Mouse (Mus musculus) layer of hippocampus, adult 9-10 months (tissue): ENCODE results near the gene Acot3.
"Not testable (repeated sequence)": the region's sequence is repeated elsewhere in the genome, so short reads cannot be mapped to it uniquely, and the experiment has no call there.

ENCODE experiments used
- DNase-seq: peaks from one replicate; pipeline ENCODE4 v3.0.0; 2022; ENCODE audit warnings: low spot score

Gene Acot3

DNA sequence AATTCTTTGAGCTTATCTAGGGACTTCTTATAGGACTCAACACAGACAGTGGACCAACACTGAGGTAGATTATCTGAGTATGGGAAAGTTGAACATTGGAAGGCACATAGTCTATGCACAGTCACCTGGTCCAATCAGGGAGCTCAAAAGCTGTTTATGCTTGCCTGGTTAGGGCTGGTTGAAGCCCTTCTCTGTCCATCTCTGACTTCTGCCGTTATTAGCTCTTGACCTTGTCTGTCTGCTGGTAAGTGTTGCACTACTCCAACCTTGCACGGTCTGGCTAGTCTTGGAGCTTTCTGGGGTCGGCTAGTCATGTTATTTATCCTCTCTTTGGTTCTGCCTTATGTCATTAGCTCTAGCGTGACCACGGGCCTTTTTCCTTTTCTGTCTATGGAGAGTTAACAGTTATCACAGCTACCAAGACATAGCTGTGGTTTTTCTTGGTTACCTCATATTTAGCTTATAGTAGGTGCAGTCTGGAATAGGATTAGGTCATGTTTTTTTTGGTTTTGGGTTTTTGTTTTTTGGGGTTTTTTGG is at the start of gene Acot3:
TSS of gene Acot3 (plus strand) at position 208 of the 538 bp plus-strand sequence.
- no peak for DNase-seq

DNA sequence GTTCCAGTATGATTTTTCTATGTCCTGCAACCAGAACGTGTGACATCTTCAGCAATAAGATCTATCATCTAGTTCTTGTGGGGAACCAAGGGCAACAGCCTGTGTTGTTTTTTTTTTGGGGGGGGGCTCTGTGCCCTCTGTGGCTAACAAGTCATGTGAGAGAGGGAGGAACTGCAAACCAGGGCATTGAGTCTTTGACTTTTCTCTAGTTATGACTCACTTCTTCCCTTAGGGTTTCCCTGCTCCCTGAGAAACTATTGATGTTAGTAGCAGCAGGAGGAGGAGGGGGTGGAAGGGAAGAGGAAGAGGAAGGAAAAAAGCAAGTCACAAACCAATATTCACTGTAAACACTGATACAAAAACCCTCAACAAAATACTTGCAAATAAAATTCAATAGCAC is 48.1 kb upstream of the Acot3 start:
- no peak for DNase-seq

DNA sequence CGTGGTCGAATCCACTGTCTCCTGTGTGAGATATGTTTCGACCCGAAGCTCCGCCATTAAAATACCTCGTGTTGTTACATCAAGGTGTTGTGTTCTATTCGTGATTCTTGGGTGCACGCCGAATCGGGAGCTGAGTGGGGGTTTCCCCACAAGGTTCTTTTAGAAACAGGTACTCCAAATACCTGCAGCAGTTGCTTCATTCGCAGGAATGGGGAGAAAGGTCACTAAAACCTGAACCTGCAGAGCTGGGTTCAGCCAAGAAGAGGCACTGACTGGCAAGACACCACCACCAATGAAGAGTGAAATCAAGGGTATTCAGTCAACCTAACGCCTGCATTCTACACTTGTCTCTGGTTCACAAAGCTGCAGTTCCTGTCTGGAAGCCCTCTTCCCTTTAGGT is 43.7 kb upstream of the Acot3 start:
- DNase-seq, result no peak

DNA sequence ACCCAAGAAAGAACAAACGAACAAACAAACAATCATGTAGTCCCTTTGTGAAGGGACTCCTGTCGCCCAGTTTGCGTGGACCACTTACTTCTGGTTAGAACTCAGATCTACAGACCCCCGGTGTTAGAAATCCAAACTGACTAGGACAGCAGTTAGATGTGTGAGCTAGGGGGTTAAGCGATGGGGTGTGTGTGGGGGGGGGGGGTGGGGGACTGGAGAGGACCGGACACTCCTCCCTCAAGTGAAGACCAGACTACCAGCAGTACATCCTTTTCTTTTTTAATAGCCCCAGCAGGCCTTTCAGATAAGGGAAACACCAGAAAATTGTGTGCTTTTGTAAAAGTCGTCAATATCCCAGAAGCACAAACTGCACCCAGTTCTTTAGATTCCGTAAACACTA is 43.2 kb upstream of the Acot3 start:
- DNase-seq, result no peak

DNA sequence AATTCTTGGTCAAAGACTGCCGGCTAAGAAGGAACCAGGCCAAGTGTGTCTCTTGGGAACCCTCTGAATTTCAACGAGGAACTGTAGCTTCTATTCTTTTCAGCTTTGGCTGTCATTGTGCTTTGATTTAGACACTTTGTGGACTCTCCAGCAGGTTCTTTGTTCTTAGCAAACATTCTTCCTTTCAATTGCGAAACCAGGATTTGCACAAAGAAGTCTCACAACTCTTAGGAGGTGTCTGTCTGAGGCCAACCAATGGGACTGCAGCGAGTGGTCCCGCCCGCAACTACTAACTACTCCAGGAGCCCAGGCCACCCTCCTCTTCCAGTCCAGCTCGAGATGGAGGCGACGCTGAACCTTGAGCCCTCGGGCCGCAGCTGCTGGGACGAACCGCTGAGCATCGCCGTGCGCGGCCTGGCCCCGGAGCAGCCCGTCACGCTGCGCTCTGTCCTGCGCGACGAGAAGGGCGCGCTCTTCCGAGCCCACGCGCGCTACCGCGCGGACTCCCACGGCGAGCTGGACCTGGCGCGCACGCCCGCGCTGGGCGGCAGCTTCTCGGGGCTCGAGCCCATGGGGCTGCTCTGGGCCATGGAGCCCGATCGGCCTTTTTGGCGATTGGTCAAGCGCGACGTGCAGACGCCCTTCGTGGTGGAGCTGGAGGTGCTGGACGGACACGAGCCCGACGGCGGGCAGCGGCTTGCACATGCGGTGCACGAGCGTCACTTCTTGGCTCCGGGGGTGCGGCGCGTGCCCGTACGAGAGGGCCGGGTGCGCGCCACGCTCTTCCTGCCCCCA is 42.6 kb upstream of the Acot3 start, which contains the start of gene Acot1:
TSS of gene Acot1 (plus strand) at position 320 of the 795 bp plus-strand sequence.
- DNase-seq, result not testable (repeated sequence)

DNA sequence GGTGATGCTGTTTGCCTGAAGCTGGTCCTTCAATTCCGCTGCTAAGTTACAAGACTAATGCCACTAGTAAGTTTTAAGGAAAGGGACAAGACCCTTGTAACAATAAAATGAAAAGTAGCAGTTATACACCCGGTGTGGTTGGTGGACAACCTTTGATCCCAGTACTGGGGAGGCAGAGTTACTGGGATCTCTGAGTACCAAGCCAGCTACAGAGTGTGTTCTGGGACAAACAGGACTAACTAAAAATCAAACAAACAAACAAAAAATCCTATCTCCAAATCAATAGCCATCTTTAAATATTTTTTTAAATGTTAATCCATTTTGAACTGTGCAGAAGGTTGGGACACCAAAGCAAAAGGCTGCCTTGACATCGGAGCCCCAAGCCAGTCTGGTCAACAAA is 41.7 kb upstream of the Acot3 start:
- DNase-seq, result no peak

DNA sequence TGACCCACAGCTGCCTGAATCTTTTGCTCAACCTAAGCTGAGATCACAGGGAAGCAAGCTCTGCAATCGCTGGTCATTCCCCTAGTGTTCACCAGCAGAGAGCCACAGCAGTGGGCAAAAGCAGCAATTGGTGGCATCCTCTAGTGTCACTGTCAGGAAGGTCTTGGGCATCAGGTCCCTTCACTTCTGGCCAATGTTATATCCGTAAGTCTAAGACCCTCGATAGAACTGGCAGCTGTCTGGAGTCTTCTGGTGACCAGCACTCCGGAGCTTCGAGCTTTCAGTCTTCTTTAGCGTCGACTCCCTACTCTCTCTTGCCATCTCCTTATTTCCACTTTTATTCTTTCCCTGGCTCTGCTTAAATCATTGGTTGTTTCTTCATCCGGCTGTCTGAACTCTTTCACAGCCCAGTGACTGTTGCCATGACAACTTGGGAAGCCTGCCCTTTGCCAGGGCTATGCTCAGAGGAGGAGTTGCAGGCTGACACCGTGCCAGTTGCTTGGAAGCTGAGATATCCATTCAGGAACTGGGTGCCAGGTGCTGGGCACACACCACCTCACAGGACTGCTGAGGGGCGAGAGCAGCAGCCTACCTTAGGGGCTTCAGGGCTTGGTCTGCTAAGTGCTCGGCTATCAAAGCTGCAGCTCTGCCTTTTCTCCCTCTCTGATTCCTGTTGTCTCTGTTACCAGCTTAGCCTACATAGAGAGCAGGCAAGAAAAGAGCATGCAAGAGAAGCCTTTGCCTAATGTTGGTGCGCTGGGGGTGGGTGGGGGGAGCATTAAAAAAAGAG is 40.5 kb upstream of the Acot3 start:
- DNase-seq, result no peak

DNA sequence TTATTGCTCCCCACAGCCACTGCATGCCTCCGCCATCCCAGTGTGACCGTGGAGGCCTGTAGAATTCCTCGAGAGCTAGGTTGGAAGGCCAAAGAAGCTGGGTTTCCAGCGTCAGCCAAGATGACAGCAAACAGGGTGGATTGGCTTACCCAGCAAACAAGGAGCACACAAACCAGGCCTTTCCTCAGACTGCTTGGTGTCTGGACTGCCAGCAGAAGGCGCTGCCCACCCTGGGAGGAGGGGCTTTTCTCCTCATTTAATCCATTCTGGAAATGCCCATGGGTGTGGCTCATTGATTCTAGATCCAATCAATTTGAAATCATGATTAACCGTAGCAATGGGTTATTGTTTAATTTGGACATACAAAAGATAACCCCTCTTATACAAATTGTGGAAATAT is 38.8 kb upstream of the Acot3 start:
- no peak for DNase-seq

DNA sequence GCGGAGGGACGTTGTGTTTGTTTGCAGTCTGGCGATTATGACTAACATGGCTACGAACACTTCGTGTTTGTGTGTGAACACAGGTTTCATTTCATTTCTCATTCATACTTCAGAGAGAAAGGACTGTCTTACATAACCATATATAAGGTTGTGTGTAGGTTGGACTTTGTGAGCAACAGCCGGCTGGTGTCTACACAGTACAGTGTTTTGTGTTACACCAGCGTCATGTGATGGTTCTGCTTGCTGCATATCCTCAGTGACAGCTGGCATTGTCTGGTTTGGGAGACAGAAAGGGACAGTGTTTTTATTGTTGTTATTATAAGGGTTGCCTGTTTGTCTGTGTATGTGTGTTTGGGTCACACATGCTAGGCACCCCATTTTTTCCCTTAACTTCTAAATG is 38.2 kb upstream of the Acot3 start:
- no peak for DNase-seq

DNA sequence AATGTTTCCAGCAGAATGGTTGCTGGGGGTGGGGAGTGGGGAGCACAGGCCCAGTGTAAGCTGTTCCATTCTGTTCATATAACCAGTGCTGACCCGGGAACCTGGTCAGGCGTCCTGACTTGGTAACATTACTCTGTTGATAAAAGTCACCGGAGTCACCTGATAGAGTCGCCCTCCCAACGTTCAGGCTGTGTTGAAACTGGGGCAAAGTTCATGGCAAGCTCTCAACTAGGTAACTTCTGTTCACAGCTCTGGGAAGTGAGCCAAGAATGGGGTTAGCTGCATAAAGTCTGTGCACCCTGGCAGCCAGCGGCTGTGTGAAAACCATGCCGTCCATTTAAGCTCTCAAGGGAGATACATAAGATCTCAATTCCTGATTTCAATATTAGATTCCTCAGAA is 31.4 kb upstream of the Acot3 start:
- DNase-seq, result not testable (repeated sequence)

DNA sequence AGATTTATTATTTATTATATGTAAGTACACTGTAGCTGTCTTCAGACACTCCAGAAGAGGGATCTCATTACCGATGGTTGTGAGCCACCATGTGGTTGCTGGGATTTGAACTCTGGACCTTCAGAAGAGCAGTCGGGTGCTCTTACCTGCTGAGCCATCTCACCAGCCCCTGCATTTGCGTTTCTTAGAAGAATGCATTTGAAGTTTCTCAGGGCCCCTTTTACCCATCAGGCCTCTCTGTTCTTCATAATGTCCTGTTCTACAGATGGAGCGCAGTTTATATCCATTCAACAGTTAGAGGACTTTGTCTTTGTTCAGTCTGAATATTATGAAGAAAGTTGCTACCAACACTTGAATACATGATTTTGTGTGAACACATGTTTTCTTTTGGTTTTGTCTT is 29.7 kb upstream of the Acot3 start:
- DNase-seq, result not testable (repeated sequence)

DNA sequence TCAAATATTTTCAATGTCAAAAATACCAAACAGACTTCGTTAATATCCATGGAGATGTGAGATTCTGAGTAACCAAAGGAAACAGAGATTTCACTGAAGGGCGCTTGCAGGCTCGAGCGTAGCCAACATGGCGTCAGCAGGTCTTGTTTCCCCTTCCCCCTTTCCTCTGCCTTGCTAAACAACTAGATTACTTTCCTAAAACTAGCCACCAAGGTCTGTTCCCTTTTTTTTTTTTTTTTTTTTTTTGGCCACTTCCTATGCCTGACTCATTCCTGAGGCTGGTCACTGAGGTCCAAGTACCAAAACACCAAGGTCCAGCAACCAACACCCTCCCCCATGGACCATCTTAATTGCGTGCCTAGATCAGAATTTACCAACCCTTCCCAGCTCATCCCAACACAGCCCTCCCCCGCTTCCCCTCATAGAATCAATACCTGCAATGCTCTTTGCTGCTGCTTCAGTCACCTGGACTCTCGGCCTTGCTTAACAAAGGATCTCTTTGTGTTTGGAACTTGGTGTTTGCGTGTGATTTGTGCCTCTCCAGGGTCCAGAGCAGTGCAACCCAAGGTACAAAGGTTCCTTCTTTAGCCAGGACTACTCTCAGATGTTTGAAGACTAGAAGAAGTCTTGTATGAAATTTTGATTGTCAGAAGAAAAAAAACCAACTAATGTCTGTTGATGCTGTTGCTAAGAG is 28.7 kb upstream of the Acot3 start:
- no peak for DNase-seq

DNA sequence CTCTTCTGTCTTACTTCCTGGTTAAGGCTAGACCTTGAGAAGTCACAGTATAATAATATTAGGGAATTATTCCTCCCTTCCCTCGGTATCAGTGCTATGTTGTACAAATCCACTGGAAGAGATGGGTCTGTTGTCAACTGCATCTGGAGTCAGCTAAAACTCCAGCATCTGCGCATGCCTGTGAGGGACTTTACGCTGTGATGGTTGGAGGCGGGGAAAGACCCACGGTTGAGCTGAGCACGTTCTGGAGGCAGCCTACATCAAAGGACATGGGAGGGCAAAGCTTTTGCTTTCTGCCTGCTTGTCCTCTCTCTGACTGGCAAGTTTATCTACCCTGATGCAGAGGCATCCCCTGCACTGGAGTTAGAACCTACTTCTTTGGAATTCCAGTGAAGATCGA is 26.1 kb upstream of the Acot3 start:
- no peak for DNase-seq

DNA sequence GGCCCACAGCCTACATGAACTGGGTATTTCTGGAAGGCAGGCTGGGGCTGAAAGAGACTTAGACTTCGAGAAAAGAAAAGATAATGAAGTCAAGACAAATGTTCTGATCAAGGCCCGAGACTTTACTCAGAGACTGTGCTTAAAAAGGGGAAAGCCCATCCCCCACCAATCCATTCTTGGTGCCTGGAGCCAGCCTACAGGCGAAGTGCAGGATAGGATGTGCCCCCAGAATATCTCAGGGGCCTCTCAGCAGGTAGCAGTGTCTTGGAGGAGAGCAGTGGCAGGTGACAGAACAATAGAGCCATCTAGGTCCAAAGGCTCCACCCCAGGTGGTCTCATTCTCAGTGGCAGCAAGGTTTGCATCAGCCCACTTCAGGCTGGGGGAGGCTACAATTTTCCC is 23.6 kb upstream of the Acot3 start:
- not testable (repeated sequence) for DNase-seq

DNA sequence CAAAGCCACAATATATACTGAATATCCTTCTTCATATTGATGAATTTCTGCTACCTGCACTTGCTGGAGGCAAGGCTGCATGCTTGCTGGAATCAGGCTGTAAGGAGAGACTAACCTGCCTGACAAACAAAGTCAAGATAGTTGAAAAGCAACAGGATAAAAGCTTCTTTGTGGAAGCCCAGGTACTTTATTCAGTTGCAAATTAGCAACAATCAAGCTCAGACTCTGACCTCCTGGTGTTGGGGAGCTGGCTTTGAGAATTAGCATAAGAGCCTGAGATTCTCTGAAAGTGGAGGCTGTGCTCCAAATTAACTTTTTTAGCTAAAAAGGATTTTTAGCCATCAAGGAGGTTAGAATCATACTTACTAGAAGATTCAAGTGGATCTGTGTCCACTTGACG is 22.9 kb upstream of the Acot3 start:
- not testable (repeated sequence) for DNase-seq

DNA sequence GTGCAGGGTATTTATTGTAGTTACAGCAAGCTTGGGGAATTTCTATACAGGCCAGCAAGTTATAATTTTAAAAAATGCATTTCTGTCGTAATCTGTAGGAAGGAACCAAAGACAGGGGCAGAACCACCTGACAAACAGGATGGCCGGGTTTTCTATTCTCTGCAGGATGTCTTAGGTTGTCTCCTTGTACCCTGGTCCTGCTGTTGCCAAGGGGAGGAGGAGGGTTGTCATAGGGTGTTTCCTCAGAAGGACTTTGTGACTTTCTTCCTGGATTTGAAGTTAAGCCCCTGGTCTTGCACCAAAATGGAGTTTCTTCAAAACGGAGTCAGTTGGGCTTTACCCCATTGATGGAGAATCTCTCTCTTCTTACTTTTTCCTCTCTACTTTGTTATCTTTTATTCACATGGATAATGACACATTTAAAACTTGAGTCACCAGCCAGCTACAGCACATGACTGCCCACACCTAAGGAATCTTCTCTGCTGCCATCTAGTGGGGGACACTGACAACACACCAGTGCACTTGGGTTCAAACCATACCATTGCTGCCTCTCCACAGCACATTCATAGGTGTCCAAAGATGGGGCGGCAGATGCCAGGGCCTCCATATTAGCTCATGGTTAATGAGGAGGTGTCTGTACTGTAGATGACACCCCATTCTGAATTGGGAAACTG is 21.1 kb upstream of the Acot3 start:
- DNase-seq, result peak; percentile 91

DNA sequence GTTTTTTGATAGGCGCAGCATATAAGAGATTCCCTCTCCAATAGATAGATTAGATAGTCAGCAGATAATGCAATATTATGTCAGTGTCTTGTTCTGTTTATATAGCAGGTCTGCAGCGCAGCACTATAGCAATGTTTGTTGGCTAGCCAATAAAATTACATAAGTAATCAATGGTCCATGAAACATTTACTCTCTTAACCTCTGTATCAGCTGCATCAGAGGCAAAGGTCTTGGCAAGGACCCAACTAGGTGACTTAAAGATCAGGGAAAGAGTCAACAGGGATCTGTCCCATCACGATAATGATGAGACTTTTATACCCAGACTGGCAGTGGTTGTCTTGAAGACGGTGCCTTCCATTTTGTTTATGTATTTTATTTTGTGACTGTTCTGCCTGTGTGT is 19.1 kb upstream of the Acot3 start:
- no peak for DNase-seq

DNA sequence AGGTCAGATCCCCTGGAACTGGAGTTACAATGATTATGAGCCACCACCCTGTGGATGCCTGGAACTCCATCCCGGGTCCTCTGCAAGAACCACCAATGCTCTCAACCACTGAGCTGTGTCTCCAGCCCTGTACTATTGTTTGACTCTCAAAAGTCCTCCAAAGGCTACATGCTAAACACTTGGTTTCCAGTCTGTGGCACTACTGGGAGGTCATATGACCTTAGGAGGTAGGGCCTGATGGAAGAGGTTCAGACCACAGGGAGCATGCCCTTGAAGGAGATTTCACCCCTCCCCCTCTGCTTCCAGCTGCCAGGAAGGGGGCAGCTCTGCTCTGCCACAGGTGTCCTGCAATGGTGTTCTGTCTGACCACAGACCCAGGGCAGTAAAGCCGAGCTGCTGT is 18.6 kb upstream of the Acot3 start:
- DNase-seq, result not testable (repeated sequence)

DNA sequence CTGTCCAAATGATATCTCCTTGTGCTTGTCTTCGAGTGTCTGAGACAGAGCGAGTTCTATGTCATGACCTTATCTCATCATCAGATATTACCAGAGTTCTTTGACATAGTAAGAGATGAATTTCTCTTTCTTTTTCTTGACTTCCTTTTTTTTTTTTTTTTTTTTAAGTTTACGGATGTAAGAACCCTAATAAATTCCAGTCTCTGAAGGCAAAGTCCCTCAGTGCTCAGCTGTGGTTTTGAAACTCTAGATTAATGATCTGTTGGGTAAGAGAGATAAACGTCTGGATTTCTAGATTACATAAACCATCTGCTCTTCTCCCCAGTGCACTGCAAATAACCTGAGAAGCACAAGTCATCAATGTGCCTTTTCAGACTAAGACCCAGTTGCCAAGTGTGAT is 17.8 kb upstream of the Acot3 start:
- no peak for DNase-seq

DNA sequence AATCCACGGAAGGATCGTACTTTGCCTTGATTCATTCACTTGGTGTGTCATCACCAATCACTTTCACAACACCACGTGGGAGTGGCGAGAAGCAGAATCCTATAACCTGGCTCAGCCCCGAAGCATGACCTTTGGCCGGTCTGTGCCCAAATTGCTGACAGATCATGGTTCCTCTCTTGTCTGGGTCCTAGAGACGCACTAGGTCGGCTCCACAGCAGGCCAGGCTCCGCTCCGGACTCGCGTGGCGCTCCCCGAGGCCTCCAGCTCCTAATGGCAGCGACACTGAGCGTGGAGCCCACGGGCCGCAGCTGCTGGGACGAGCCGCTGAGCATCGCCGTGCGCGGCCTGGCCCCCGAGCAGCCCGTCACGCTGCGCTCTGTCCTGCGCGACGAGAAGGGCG is 13.7 kb upstream of the Acot3 start, which contains the start of gene Acot4:
TSS of gene Acot4 (plus strand) at position 139 of the 400 bp plus-strand sequence.
- not testable (repeated sequence) for DNase-seq

DNA sequence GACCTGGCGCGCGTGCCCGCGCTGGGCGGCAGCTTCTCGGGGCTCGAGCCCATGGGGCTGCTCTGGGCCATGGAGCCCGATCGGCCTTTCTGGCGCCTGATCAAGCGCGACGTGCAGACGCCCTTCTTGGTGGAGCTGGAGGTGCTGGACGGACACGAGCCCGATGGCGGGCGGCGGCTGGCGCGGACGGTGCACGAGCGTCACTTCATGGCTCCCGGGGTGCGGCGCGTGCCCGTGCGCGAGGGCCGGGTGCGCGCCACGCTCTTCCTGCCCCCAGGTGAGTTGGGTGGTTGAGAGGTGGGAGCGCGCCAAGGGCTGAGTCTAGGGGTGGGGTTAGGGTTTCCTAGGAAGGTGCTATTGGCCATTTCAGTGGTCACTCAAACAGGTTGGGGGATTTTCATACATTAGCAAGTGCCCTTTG is 13.2 kb upstream of the Acot3 start, which contains the start of gene Gm49366:
TSS of gene Gm49366 (plus strand) at position 245 of the 421 bp plus-strand sequence.
- DNase-seq, result not testable (repeated sequence)

DNA sequence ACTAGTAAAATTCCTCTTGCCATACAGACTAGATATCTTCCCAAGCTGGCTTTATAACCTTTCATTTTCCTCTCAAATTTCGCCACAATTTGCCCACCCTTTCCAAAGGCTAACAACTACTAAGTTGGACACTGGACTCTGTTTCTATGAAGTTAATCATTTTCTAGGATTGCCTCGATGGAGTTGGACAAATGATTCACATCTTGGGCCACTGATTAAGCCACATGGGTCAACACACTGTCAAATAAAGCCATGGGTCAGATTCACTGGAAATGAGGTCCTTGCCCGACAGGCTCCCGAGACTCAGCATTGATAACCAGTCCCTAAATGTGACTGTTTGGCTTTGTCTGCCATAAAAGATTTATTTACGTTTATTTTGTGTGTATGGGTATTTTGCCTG is 9.7 kb upstream of the Acot3 start:
- no peak for DNase-seq
